Mouse (Mus musculus): ENCODE data around the gene Dkkl1. TPM values are rescaled to one million over a fixed set of nuclear protein-coding genes. Genes with fewer than 3 reads are reported as not detected.

Dkkl1 gene
- polyA plus RNA-seq, 1 experiment = 1,348 TPM

- Histone ChIP-seq H3K4me3 (ENCODE audit: control insufficient read depth, low read depth, low read length) (peak overlapping the region; percentile 68), H3K4me1 (ENCODE audit: control insufficient read depth, insufficient read depth, low read length) (peaks cover 16% of the 10 kb centered on the region), H3K27ac (ENCODE audit: control insufficient read depth, insufficient read depth, low read depth, low read length) (peak overlapping the region; percentile 26; the same call in 1 of the 2 replicates), H3K27me3 (ENCODE audit: control insufficient read depth, insufficient read depth, low read length) (no peaks in the 10 kb centered on the region), H3K36me3 (ENCODE audit: control insufficient read depth, insufficient read depth, low read length) (peaks cover 3% of the 10 kb centered on the region; the same call in 1 of the 2 replicates)
- TF ChIP-seq POLR2A (IDR thresholded peaks at IDR 0.05; ENCODE audit: control insufficient read depth, low read depth, low read length) (no peak), CTCF (IDR thresholded peaks at IDR 0.05; ENCODE audit: control insufficient read depth, insufficient read depth, insufficient replicate concordance, low read depth, low read length) (peak; percentile 87)
Observed at GRCm38 (mm10) chr7:45161612-45162473, 50.1 kb downstream of the Dkkl1 start.

DNA sequence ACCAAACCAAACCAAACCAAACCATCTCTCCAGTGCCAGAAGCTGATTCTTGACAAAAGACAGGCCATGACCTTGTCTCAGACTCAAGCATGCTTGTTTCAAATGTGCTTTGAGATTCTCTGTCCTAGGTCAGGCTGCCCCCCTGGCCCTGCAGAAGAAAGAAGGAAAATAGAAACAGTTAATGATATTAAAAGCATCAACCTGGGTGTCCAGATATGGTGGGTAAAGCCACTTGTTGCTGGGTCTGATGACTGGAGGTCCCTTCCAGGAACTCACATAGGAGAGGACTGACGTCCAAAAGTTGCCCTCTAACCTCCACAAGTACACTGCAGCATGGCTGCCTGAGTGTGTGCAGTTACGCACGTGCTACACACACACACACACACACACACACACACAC is 51.1 kb downstream of the Dkkl1 start:
- Histone ChIP-seq H3K36me3 (ENCODE audit: control insufficient read depth, insufficient read depth, low read length) (peaks cover 3% of the 10 kb centered on the region; the same call in 1 of the 2 replicates), H3K27ac (ENCODE audit: control insufficient read depth, insufficient read depth, low read depth, low read length) (no peak overlapping the region), H3K27me3 (ENCODE audit: control insufficient read depth, insufficient read depth, low read length) (no peaks in the 10 kb centered on the region), H3K4me1 (ENCODE audit: control insufficient read depth, insufficient read depth, low read length) (peaks cover 15% of the 10 kb centered on the region), H3K4me3 (ENCODE audit: control insufficient read depth, low read depth, low read length) (no peak overlapping the region)
- TF ChIP-seq POLR2A (IDR thresholded peaks at IDR 0.05; ENCODE audit: control insufficient read depth, low read depth, low read length) = no peak
- no peak for TF ChIP-seq CTCF (IDR thresholded peaks at IDR 0.05; ENCODE audit: control insufficient read depth, insufficient read depth, insufficient replicate concordance, low read depth, low read length)

GRCm38 (mm10) chr7:45160316-45160800 is 51.6 kb downstream of the Dkkl1 start:
- no peak overlapping the region for H3K4me3 ChIP-seq (ENCODE audit: control insufficient read depth, low read depth, low read length)

DNA sequence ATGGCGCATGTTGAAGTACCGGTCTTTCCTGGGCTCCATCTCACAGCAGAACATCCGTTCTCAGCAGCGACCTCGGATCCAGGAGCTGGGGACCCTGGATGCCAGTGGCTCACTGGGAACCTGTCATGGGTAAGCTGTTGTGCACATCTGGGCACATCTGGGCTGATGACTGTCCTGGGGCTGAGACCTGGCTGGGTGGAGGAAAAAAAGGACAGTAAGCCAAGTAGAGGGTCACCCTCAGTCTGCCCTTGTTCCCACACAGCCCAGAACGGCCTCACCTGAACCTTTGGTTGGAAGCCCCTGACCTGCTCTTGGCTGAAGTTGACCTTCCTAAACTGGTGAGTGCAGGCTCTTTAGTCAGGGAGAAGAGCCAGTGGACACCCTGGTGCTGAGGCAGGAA is 53.0 kb downstream of the Dkkl1 start:
- peaks cover 16% of the 10 kb centered on the region for H3K4me1 ChIP-seq (ENCODE audit: control insufficient read depth, insufficient read depth, low read length)
- no peak for TF ChIP-seq POLR2A (IDR thresholded peaks at IDR 0.05; ENCODE audit: control insufficient read depth, low read depth, low read length)
- TF ChIP-seq CTCF (IDR thresholded peaks at IDR 0.05; ENCODE audit: control insufficient read depth, insufficient read depth, insufficient replicate concordance, low read depth, low read length) = no peak
- peaks cover 5% of the 10 kb centered on the region; the same call in 1 of the 2 replicates for H3K36me3 ChIP-seq (ENCODE audit: control insufficient read depth, insufficient read depth, low read length)
- H3K4me3 ChIP-seq (ENCODE audit: control insufficient read depth, low read depth, low read length) = no peak overlapping the region
- H3K27ac ChIP-seq (ENCODE audit: control insufficient read depth, insufficient read depth, low read depth, low read length) = no peak overlapping the region
- H3K27me3 ChIP-seq (ENCODE audit: control insufficient read depth, insufficient read depth, low read length) = no peaks in the 10 kb centered on the region

More at GRCm38 (mm10) chr7:45160316-45160800, 51.6 kb downstream of the Dkkl1 start:
- Histone ChIP-seq H3K27me3 (ENCODE audit: control insufficient read depth, insufficient read depth, low read length) (no peaks in the 10 kb centered on the region), H3K27ac (ENCODE audit: control insufficient read depth, insufficient read depth, low read depth, low read length) (no peak overlapping the region), H3K4me1 (ENCODE audit: control insufficient read depth, insufficient read depth, low read length) (peaks cover 17% of the 10 kb centered on the region), H3K36me3 (ENCODE audit: control insufficient read depth, insufficient read depth, low read length) (peaks cover 5% of the 10 kb centered on the region; the same call in 1 of the 2 replicates)
- no peak for TF ChIP-seq POLR2A (IDR thresholded peaks at IDR 0.05; ENCODE audit: control insufficient read depth, low read depth, low read length)
- TF ChIP-seq CTCF (IDR thresholded peaks at IDR 0.05; ENCODE audit: control insufficient read depth, insufficient read depth, insufficient replicate concordance, low read depth, low read length) = no peak

Other genes with a start within 250 kb of the Dkkl1 start
- gene Cpt1c, start 237.3 kb downstream of the Dkkl1 start, polyA plus RNA-seq (2012; rRNA removed) = 137 and 148 TPM in 2 replicates
- gene Prmt1, start 225.6 kb downstream of the Dkkl1 start, polyA plus RNA-seq (2012; rRNA removed) = 59.6 and 60.1 TPM in 2 replicates
- 108 and 114 TPM in 2 replicates for gene Irf3, start 214.5 kb downstream of the Dkkl1 start, polyA plus RNA-seq (2012; rRNA removed)
- 85.4 and 93.5 TPM in 2 replicates for gene Bcl2l12, start 213.4 kb downstream of the Dkkl1 start, polyA plus RNA-seq (2012; rRNA removed)
- gene Scaf1, start 195.8 kb downstream of the Dkkl1 start, polyA plus RNA-seq (2012; rRNA removed) = 25.1 and 27.4 TPM in 2 replicates
- gene Rras, start 194.2 kb downstream of the Dkkl1 start, polyA plus RNA-seq (2012; rRNA removed) = 43.4 and 44.2 TPM in 2 replicates
- gene Prr12, start 159.3 kb downstream of the Dkkl1 start, polyA plus RNA-seq (2012; rRNA removed) = 3.4 and 3.5 TPM in 2 replicates
- gene Nosip, start 149.7 kb downstream of the Dkkl1 start, polyA plus RNA-seq (2012; rRNA removed) = 115 and 123 TPM in 2 replicates
- 27.3 and 27.9 TPM in 2 replicates for gene Prrg2, start 149.5 kb downstream of the Dkkl1 start, polyA plus RNA-seq (2012; rRNA removed)
- gene Rcn3, start 119.9 kb downstream of the Dkkl1 start, polyA plus RNA-seq (2012; rRNA removed) = 10.4 and 16.3 TPM in 2 replicates
- 5.4 and 5.8 TPM in 2 replicates for gene Fcgrt, start 108.3 kb downstream of the Dkkl1 start, polyA plus RNA-seq (2012; rRNA removed)
- 169 and 192 TPM in 2 replicates for gene Rps11, start 87.7 kb downstream of the Dkkl1 start, polyA plus RNA-seq (2012; rRNA removed)
- gene Rpl13a, start 83.4 kb downstream of the Dkkl1 start, polyA plus RNA-seq (2012; rRNA removed) = 859 and 869 TPM in 2 replicates
- 0.06 and 0.41 TPM in 2 replicates for gene Gm45713, start 75.9 kb downstream of the Dkkl1 start, polyA plus RNA-seq (2012; rRNA removed)
- gene Flt3l, start 75.7 kb downstream of the Dkkl1 start, polyA plus RNA-seq (2012; rRNA removed) = 3.8 and 3.9 TPM in 2 replicates
- 258 and 295 TPM in 2 replicates for gene Pih1d1, start 57.8 kb downstream of the Dkkl1 start, polyA plus RNA-seq (2012; rRNA removed)
- gene Aldh16a1, start 57.6 kb downstream of the Dkkl1 start, polyA plus RNA-seq (2012; rRNA removed) = 12.8 and 13.4 TPM in 2 replicates
- 33.5 and 34.1 TPM in 2 replicates for gene Slc17a7, start 48.2 kb downstream of the Dkkl1 start, polyA plus RNA-seq (2012; rRNA removed)
- gene Gfy, start 32.6 kb downstream of the Dkkl1 start, polyA plus RNA-seq (2012; rRNA removed) = 3.9 and 5.4 TPM in 2 replicates
- 21.9 and 28.2 TPM in 2 replicates for gene Pth2, start 31.2 kb downstream of the Dkkl1 start, polyA plus RNA-seq (2012; rRNA removed)
- 78.3 and 81.9 TPM in 2 replicates for gene Ccdc155, start 7.3 kb downstream of the Dkkl1 start, polyA plus RNA-seq (2012; rRNA removed)
- 43.1 and 60.2 TPM in 2 replicates for gene Tead2, start 3.6 kb upstream of the Dkkl1 start, polyA plus RNA-seq (2012; rRNA removed)
- 78.0 and 87.4 TPM in 2 replicates for gene Cd37, start 27.0 kb upstream of the Dkkl1 start, polyA plus RNA-seq (2012; rRNA removed)
- 76.9 and 81.4 TPM in 2 replicates for gene Slc6a16, start 28.9 kb upstream of the Dkkl1 start, polyA plus RNA-seq (2012; rRNA removed)
- 785 and 851 TPM in 2 replicates for gene Slc6a21, start 65.4 kb upstream of the Dkkl1 start, polyA plus RNA-seq (2012; rRNA removed)
- 52.2 and 54.8 TPM in 2 replicates for gene Trpm4, start 121.6 kb upstream of the Dkkl1 start, polyA plus RNA-seq (2012; rRNA removed)
- 0.10 and 0.22 TPM in 2 replicates for gene Hrc, start 123.1 kb upstream of the Dkkl1 start, polyA plus RNA-seq (2012; rRNA removed)
- 1.1 and 1.2 TPM in 2 replicates for gene Ppfia3, start 154.9 kb upstream of the Dkkl1 start, polyA plus RNA-seq (2012; rRNA removed)
- 5.7 and 7.3 TPM in 2 replicates for gene Lin7b, start 158.4 kb upstream of the Dkkl1 start, polyA plus RNA-seq (2012; rRNA removed)
- gene Snrnp70, start 183.6 kb upstream of the Dkkl1 start, polyA plus RNA-seq (2012; rRNA removed) = 180 and 202 TPM in 2 replicates
- gene Kcna7, start 193.5 kb upstream of the Dkkl1 start, polyA plus RNA-seq (2012; rRNA removed) = 0.99 and 1.1 TPM in 2 replicates
- 0.19 and 0.25 TPM in 2 replicates for gene Ntf5, start 201.5 kb upstream of the Dkkl1 start, polyA plus RNA-seq (2012; rRNA removed)
- 32.8 and 38.1 TPM in 2 replicates for gene Lhb, start 208.7 kb upstream of the Dkkl1 start, polyA plus RNA-seq (2012; rRNA removed)
- gene Gys1, start 222.7 kb upstream of the Dkkl1 start, polyA plus RNA-seq (2012; rRNA removed) = 1.7 and 2.3 TPM in 2 replicates
- gene Ruvbl2, start 225.9 kb upstream of the Dkkl1 start, polyA plus RNA-seq (2012; rRNA removed) = 173 and 197 TPM in 2 replicates
- gene Ftl1, start 247.7 kb upstream of the Dkkl1 start, polyA plus RNA-seq (2012; rRNA removed) = 152 and 188 TPM in 2 replicates